Mouse (Mus musculus): ENCODE measurements around the gene Setd3. TPM values are rescaled to one million over a fixed set of nuclear protein-coding genes. Genes with fewer than 3 reads are reported as not detected.

Gene Setd3
- polyA plus RNA-seq, 1 experiment from 2014 or later = 87.2 TPM

- no peak for ATAC-seq (ENCODE audit: insufficient number of reproducible peaks, low FRiP score, low TSS enrichment, low read depth)
- Histone ChIP-seq H3K4me2 (no peak overlapping the region), H3K9ac (no peak overlapping the region), H3K36me3 (0 out of 2 replicates have a peak, but pooled peaks cover 2% of the 10 kb centered on the region), H3K4me1 (peaks cover 7% of the 10 kb centered on the region), H3K27me3 (no peaks in the 10 kb centered on the region), H3K9me3 (no peaks in the 10 kb centered on the region), H3K27ac (no peak overlapping the region), H3K4me3 (no peak overlapping the region)
- 75% methylated on average over 8 of the region's 8 CpGs for WGBS
These were observed 78.9 kb downstream of the Setd3 start for GRCm38 (mm10) chr12:108100181-108100580.

GRCm38 (mm10) chr12:108098201-108098980 is 80.7 kb downstream of the Setd3 start:
- Histone ChIP-seq H3K4me1 (peaks cover 7% of the 10 kb centered on the region), H3K36me3 (no peaks in the 10 kb centered on the region), H3K4me2 (no peak overlapping the region), H3K9me3 (no peaks in the 10 kb centered on the region), H3K9ac (no peak overlapping the region), H3K27ac (no peak overlapping the region), H3K4me3 (no peak overlapping the region), H3K27me3 (no peaks in the 10 kb centered on the region)
- no peak for ATAC-seq (ENCODE audit: insufficient number of reproducible peaks, low FRiP score, low TSS enrichment, low read depth)
- WGBS = 37% methylated on average over 18 of the region's 18 CpGs

- ATAC-seq (ENCODE audit: insufficient number of reproducible peaks, low FRiP score, low TSS enrichment, low read depth) = no peak
- 91% methylated on average over 8 of the region's 8 CpGs for WGBS
- peaks cover 7% of the 10 kb centered on the region for H3K4me1 ChIP-seq
- H3K4me2 ChIP-seq = no peak overlapping the region
- H3K27ac ChIP-seq = no peak overlapping the region
- no peak overlapping the region for H3K4me3 ChIP-seq
- no peak overlapping the region for H3K9ac ChIP-seq
- no peaks in the 10 kb centered on the region for H3K9me3 ChIP-seq
- H3K36me3 ChIP-seq = no peaks in the 10 kb centered on the region
- no peaks in the 10 kb centered on the region for H3K27me3 ChIP-seq
These were observed 81.5 kb downstream of the Setd3 start for GRCm38 (mm10) chr12:108097643-108098042.

GRCm38 (mm10) chr12:108088253-108088652 is 90.9 kb downstream of the Setd3 start:
- 70% methylated on average over 9 of the region's 9 CpGs for WGBS

GRCm38 (mm10) chr12:108087489-108087888 is 91.6 kb downstream of the Setd3 start:
- Histone ChIP-seq H3K27me3 (no peaks in the 10 kb centered on the region), H3K4me3 (no peak overlapping the region), H3K4me2 (no peak overlapping the region), H3K9me3 (no peaks in the 10 kb centered on the region), H3K27ac (no peak overlapping the region), H3K36me3 (no peaks in the 10 kb centered on the region), H3K4me1 (no peaks in the 10 kb centered on the region), H3K9ac (no peak overlapping the region)
- WGBS = 73% methylated on average over 2 of the region's 2 CpGs
- ATAC-seq (ENCODE audit: insufficient number of reproducible peaks, low FRiP score, low TSS enrichment, low read depth) = no peak

More at GRCm38 (mm10) chr12:108088253-108088652, 90.9 kb downstream of the Setd3 start:
- H3K9ac ChIP-seq = no peak overlapping the region
- no peaks in the 10 kb centered on the region for H3K27me3 ChIP-seq
- H3K4me3 ChIP-seq = no peak overlapping the region
- ATAC-seq (ENCODE audit: insufficient number of reproducible peaks, low FRiP score, low TSS enrichment, low read depth) = 0 out of 2 replicates have a peak, but pooled peaks have one; percentile 35
- no peak overlapping the region for H3K27ac ChIP-seq
- no peaks in the 10 kb centered on the region for H3K36me3 ChIP-seq
- no peaks in the 10 kb centered on the region for H3K9me3 ChIP-seq
- H3K4me2 ChIP-seq = no peak overlapping the region
- H3K4me1 ChIP-seq = no peaks in the 10 kb centered on the region

GRCm38 (mm10) chr12:108078122-108078752 is 100.9 kb downstream of the Setd3 start:
- H3K9me3 ChIP-seq = no peaks in the 10 kb centered on the region
- no peak overlapping the region for H3K9ac ChIP-seq
- H3K27ac ChIP-seq = no peak overlapping the region
- H3K4me3 ChIP-seq = no peak overlapping the region
- no peaks in the 10 kb centered on the region for H3K36me3 ChIP-seq
- H3K4me1 ChIP-seq = no peaks in the 10 kb centered on the region
- H3K27me3 ChIP-seq = no peaks in the 10 kb centered on the region
- 63% methylated on average over 10 of the region's 10 CpGs for WGBS
- no peak overlapping the region for H3K4me2 ChIP-seq
- ATAC-seq (ENCODE audit: insufficient number of reproducible peaks, low FRiP score, low TSS enrichment, low read depth) = no peak

GRCm38 (mm10) chr12:108072907-108073306 is 106.2 kb downstream of the Setd3 start:
- Histone ChIP-seq H3K36me3 (no peaks in the 10 kb centered on the region), H3K9ac (no peak overlapping the region), H3K4me2 (no peak overlapping the region), H3K27ac (no peak overlapping the region), H3K4me1 (peaks cover 9% of the 10 kb centered on the region), H3K9me3 (no peaks in the 10 kb centered on the region), H3K4me3 (no peak overlapping the region), H3K27me3 (no peaks in the 10 kb centered on the region)
- no peak for ATAC-seq (ENCODE audit: insufficient number of reproducible peaks, low FRiP score, low TSS enrichment, low read depth)
- WGBS = 59% methylated on average over 5 of the region's 5 CpGs

GRCm38 (mm10) chr12:108070685-108071662 is 108.1 kb downstream of the Setd3 start:
- Histone ChIP-seq H3K9ac (no peak overlapping the region), H3K9me3 (no peaks in the 10 kb centered on the region), H3K4me3 (no peak overlapping the region), H3K4me1 (peaks cover 9% of the 10 kb centered on the region), H3K27me3 (no peaks in the 10 kb centered on the region), H3K4me2 (no peak overlapping the region), H3K27ac (no peak overlapping the region), H3K36me3 (no peaks in the 10 kb centered on the region)
- WGBS = 39% methylated on average over 21 of the region's 21 CpGs
- no peak for ATAC-seq (ENCODE audit: insufficient number of reproducible peaks, low FRiP score, low TSS enrichment, low read depth)

GRCm38 (mm10) chr12:108069504-108069903 is 109.6 kb downstream of the Setd3 start:
- H3K9ac ChIP-seq = no peak overlapping the region
- H3K27ac ChIP-seq = no peak overlapping the region
- no peak overlapping the region for H3K4me2 ChIP-seq
- H3K4me3 ChIP-seq = no peak overlapping the region
- 42% methylated on average over 6 of the region's 6 CpGs for WGBS
- no peak for ATAC-seq (ENCODE audit: insufficient number of reproducible peaks, low FRiP score, low TSS enrichment, low read depth)
- peaks cover 12% of the 10 kb centered on the region for H3K4me1 ChIP-seq
- H3K36me3 ChIP-seq = no peaks in the 10 kb centered on the region
- no peaks in the 10 kb centered on the region for H3K27me3 ChIP-seq
- H3K9me3 ChIP-seq = no peaks in the 10 kb centered on the region

- Histone ChIP-seq H3K27me3 (no peaks in the 10 kb centered on the region), H3K4me1 (peaks cover 15% of the 10 kb centered on the region), H3K36me3 (no peaks in the 10 kb centered on the region), H3K4me2 (no peak overlapping the region), H3K27ac (no peak overlapping the region), H3K4me3 (no peak overlapping the region), H3K9me3 (no peaks in the 10 kb centered on the region), H3K9ac (no peak overlapping the region)
- ATAC-seq (ENCODE audit: insufficient number of reproducible peaks, low FRiP score, low TSS enrichment, low read depth) = no peak
- 52% methylated on average over 13 of the region's 13 CpGs for WGBS
These were observed 111.2 kb downstream of the Setd3 start for GRCm38 (mm10) chr12:108067811-108068375.

GRCm38 (mm10) chr12:108067231-108067630 is 111.9 kb downstream of the Setd3 start:
- no peak overlapping the region for H3K4me2 ChIP-seq
- H3K4me3 ChIP-seq = no peak overlapping the region
- ATAC-seq (ENCODE audit: insufficient number of reproducible peaks, low FRiP score, low TSS enrichment, low read depth) = no peak
- H3K27ac ChIP-seq = no peak overlapping the region
- peaks cover 15% of the 10 kb centered on the region for H3K4me1 ChIP-seq
- WGBS = 85% methylated on average over 3 of the region's 3 CpGs
- H3K36me3 ChIP-seq = no peaks in the 10 kb centered on the region
- H3K27me3 ChIP-seq = no peaks in the 10 kb centered on the region
- H3K9ac ChIP-seq = no peak overlapping the region
- H3K9me3 ChIP-seq = no peaks in the 10 kb centered on the region

Measured in limb, embryonic 15.5 days (tissue).